Mouse (Mus musculus): ENCODE results near the gene Pptc7.
"Not testable (repeated sequence)": the region's sequence is repeated elsewhere in the genome, so short reads cannot be mapped to it uniquely, and the experiment has no call there.

The Pptc7 gene

GRCm38 (mm10) chr5:122294219-122294735, 10.1 kb downstream of the Pptc7 start:
- intact Hi-C loops (cut with DNase I) = no loop called here

- intact Hi-C loops (cut with DNase I) = no loop called here
These were observed 11.2 kb downstream of the Pptc7 start for GRCm38 (mm10) chr5:122295113-122295935.

GRCm38 (mm10) chr5:122300071-122300518, 15.9 kb downstream of the Pptc7 start:
- intact Hi-C loops (cut with DNase I) = no loop called here

- intact Hi-C loops (cut with DNase I) = no loop called here
These were observed 18.9 kb downstream of the Pptc7 start for GRCm38 (mm10) chr5:122302810-122303745.

GRCm38 (mm10) chr5:122303937-122304336, 19.8 kb downstream of the Pptc7 start:
- intact Hi-C loops (cut with DNase I) = no loop called here

GRCm38 (mm10) chr5:122304541-122304940, 20.4 kb downstream of the Pptc7 start:
- intact Hi-C loops (cut with DNase I) = no loop called here

- intact Hi-C loops (cut with DNase I) = no loop called here
These were observed 21.3 kb downstream of the Pptc7 start for GRCm38 (mm10) chr5:122305472-122305871.

- intact Hi-C loops (cut with DNase I) = no loop called here
These were observed 22.4 kb downstream of the Pptc7 start for GRCm38 (mm10) chr5:122306536-122306935.

- intact Hi-C loops (cut with DNase I) = no loop called here
These were observed 26.5 kb downstream of the Pptc7 start for GRCm38 (mm10) chr5:122310699-122311098.

- intact Hi-C loops (cut with DNase I) = no loop called here
These were observed 27.5 kb downstream of the Pptc7 start for GRCm38 (mm10) chr5:122311692-122312091.

GRCm38 (mm10) chr5:122312346-122312745, 28.2 kb downstream of the Pptc7 start:
- intact Hi-C loops (cut with DNase I) = no loop called here

- intact Hi-C loops (cut with DNase I) = no loop called here
These were observed 28.9 kb downstream of the Pptc7 start for GRCm38 (mm10) chr5:122312942-122313684.

- intact Hi-C loops (cut with DNase I) = no loop called here
These were observed 31.0 kb downstream of the Pptc7 start for GRCm38 (mm10) chr5:122314966-122315667.

GRCm38 (mm10) chr5:122317329-122318045, 33.3 kb downstream of the Pptc7 start:
- intact Hi-C loops (cut with DNase I) = no loop called here

- intact Hi-C loops (cut with DNase I) = no loop called here
These were observed 33.9 kb downstream of the Pptc7 start for GRCm38 (mm10) chr5:122318100-122318499.

GRCm38 (mm10) chr5:122318976-122319375, 34.8 kb downstream of the Pptc7 start:
- intact Hi-C loops (cut with DNase I) = not testable (repeated sequence)

- intact Hi-C loops (cut with DNase I) = loop anchor here (5.0 kb wide), 1 partner anchor 32 kb away; no protein-coding TSS in a partner anchor
These were observed 35.5 kb downstream of the Pptc7 start for GRCm38 (mm10) chr5:122319474-122320204.

GRCm38 (mm10) chr5:122320205-122320781, 36.1 kb downstream of the Pptc7 start:
- intact Hi-C loops (cut with DNase I) = loop anchor here (5.0 kb wide), 1 partner anchor 33 kb away; no protein-coding TSS in a partner anchor

Measured in adrenal gland (tissue).